Mouse (Mus musculus) mouse trophoblast stem cell (cell line): ENCODE measurements at regions not wholly inside any gene's neighbourhood (a gene's known extent, or its start where the extent isn't known, plus 50 kb on each side); places are given as distances from the start of the nearest gene placed in this dataset.

Source experiments
- in situ Hi-C, 2 experiments: fragments of 300-500 bp; cut with MseI, MboI; formaldehyde crosslinking; loops; 2 replicates in 1 of 2; 3 replicates in 1 of 2; pipeline ENCODE4 v1.15.1; 2025

DNA sequence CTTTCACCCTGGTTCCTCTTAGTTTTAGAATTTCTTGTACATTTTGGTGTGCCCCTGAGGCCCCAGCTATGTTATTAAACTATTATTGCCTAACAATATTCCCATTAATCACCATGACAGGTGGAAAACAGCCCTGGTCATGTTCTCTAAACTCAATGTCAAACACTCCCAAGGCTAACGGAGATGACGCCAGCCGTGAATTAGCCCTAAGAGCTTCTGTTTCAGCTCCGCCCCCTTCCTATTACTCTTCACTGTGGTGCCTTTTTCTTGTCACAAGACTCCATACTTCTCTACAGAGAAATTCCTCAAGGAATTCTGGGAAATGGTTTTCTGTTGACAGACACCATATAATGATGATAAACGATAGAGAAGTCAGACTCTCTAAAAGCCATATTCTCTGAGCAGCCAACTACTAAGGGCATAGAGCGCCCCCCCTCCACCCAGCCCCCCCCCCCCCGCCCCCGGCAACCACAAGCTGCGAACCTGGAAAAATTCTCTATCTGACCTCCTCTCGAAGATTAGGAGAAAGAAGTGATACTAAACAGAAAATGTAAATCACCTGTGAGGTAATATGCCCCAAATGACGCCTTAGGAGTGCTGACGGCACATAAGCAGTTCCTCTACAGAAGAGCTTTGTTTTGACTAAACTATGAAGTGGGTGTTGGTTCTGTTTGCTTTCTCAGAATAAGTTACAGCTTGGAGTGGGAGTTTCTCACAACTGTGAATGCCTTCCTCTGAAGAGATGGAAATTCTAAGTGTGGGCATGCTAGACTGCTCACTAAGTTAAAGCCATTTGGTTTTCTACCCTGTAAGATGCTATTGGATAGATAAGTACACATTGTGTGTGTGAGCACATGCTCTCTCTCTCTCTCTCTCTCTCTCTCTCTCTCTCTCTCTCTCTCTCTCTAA lies 76.8 kb upstream of the Sfrp2 start:
- in situ Hi-C loops, result no loop called here

DNA sequence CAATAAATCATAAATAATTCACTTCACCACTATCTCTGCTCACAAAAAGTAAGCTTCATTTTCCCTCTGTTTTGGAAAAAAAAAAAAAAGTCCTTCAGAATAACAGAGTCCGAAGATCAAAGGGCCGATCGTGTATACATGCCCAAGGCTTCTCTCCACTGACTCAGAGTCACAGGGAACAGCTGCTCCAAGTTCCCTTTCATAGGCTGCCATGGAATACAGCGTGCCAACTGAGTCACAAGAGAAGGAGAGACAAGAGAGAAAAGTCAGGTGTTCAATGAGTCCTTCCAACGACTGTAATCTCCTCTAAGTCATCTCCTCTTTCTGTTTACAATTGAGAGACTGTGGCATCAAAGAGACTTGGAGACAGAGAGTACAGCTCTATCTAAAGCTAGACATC lies 71.6 kb upstream of the Sfrp2 start:
- in situ Hi-C loops, result loop anchor here in 1 of 2 experiments (10.0 kb wide), 1 partner anchor 410 kb away; no protein-coding TSS in a partner anchor

DNA sequence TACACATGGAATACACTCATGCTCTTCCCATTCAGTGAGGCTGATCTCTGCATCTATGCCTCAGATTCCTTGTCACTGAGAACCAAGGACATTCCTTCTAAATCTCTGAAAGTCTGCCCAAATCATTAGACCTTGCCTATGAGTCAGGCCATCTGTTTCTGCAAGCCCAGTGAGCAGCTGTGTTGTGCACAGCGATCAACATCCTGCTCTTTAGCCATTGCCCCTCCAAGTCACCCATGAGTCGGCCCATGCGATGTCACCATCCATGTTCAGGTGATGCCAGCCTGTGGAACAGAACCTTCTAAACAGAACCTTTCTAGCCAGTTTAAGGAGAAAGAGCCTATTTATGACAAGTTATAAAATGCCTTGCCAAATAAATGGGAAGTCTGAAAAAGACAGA lies 66.4 kb upstream of the Sfrp2 start:
- in situ Hi-C loops, result loop anchor here in 1 of 2 experiments (10.0 kb wide), 1 partner anchor 415 kb away; no protein-coding TSS in a partner anchor

DNA sequence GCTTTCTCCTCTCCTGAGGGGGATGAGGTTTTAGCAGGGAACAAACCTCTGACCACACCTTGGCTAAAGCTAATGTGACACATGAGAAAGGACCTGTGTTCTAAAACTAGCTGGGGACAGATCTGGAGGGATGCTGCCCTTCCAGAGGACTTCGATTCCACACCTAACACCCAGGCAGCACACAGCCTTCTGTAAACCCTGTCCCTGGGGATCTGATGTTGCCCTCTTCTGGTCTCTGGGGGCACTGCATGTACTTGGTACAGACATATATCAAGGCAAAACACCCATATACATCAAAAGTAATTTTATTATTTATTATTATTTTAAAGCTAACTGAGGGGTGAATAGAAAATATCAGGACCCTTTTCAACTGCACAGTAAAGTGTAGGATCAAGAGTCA lies 65.0 kb upstream of the Sfrp2 start:
- in situ Hi-C loops, result no loop called here

DNA sequence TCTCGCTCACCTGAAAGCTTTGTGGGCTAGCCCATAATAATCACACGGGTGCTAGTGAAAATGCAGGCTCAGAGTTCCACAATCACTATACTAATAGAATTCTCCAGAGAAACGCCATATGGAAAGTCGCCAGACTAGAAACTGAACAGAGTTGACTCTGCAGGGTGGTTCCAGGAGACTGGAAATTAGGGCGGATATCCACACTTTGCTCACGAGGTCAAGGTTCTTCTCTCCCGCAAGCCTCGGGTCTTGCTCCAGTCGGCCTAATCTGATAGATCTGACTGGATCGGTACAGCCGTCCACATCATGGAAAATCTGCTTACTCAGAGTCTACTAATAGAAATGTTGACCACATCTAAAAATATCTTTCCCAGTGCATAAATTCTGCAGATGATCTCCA lies 61.6 kb upstream of the Sfrp2 start:
- in situ Hi-C loops, result no loop called here

DNA sequence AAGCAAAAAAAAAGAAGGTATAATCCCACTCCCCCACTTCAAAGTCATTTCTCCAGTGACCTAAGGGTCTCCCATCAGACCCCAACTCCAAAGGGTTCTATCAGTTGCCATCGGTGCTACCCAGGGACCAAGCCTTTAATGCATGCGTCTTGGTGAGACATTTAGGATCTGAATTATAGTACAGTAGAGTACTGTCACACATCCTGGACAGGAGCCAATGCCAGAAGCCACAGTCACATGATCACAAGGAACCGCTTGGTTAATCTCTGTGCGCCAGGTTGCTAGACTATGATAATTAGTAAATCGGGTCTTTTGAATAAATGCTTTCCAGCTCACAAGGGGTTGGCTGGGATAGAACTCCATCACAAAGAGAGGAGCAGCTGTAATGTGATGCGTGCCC lies 60.9 kb upstream of the Sfrp2 start:
- in situ Hi-C loops, result no loop called here

DNA sequence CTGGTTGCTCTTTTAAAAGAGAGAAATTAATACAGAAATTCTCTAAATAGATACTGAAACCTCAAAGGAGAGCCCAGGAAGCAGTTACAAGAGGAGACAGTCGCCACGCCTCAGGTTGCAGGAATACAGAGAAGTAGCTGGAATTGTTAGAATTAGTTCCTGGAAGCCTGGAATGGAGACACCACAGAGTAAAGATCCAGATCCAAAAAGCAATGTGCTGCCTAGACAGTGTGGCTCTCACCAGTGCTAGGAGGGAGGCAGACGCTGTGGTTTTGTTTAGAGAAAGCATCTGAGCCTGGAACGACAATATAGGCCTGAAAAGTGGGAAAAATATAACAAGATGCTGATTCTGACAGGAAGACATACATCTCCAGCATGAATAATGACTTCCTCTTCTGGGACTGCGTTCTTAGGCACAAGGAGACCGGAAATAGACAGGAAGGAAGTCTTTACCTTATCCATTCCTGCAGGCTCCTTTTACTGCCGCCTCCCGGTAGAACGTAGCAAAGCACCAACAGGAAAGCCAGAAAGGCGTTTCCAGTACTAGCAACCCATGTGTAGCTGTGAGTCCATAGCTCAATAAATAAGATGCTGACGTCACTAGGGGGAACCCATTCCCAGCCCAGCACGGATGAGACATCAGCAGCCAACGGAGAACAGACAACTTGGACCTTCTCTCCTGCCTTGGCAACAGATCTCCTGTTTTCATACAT lies 59.4 kb upstream of the Sfrp2 start:
- in situ Hi-C loops, result no loop called here

DNA sequence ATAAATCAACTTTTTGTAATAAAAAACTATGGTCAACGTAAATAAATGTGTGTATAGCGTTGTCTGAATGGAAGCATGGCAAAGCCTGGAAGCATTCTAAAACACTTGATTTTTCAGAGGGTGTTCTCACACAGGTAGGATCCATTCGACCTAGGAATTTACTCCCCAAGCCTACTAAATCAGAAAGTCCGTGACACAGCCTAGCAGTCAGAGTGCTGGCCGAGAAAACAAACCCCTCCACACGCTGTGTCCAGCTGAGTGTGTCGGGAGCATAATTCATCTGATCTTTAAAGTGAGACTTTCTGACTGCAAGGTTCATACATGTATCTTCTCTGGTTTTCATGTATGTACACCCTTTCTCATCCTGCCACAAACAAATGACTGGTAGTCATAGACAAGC lies 58.8 kb upstream of the Sfrp2 start:
- in situ Hi-C loops, result no loop called here

DNA sequence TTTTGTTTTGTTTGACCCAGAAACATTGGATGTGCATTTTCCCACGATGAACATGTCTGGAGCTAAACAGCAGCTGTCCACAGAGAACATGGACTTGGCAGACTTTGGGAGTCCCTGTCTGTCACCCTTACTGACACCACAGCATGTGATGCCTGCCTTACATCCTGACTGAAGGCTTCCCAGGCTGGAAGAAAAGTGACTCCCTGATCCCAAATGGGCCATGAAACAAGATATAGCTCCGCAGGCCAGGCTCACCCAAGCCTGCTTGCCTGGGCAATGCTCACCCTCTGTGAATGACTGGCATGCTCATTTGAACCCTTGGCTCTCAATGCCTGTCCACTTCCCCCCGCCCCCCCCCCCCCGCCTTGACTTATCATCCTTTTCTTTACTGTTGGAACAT lies 57.1 kb upstream of the Sfrp2 start:
- in situ Hi-C loops, result no loop called here

DNA sequence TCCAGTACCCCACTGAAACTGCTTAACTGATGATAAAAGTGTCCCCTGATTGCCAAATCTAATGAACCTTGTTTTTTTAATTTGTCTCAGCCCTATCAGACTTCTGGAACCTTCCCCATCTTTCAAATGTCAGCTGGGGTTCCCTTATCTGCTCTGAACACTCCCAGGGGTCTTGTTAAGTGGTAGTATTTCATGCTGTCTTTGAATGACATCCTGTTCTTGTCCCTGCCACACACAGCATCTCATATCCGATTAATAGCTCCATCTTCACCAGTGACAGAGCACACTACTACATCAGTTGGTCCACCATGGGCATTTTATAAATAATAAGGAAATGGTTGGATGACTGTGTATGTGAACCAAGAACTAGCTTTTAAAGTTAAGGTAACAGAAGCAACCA lies 56.6 kb upstream of the Sfrp2 start:
- in situ Hi-C loops, result no loop called here

DNA sequence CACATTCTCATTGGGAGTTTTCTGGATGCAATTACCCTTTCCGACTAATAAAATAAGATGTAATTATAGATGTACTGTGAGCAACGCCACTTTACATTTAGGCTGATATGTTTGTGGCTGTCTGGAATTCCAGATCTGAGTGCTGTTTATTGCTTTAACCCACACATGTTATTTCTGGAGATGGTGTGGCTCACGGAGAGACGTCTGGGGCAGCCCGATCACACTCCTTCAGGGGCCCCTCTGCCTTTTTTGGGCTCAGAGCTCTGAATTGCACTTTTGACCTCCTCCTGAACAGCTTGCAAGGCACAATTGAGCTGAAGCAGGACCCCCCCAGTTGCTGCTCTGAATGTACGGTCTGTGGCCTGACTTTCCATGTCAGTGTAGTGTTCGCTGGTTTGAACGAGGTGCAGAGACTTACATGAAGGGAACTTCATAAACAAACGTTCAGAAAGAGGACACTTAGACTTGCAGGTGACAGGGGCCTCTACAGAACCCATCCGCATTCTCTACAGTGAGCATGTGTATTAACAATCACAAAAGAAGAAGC lies 55.1 kb upstream of the Sfrp2 start:
- in situ Hi-C loops, result no loop called here

DNA sequence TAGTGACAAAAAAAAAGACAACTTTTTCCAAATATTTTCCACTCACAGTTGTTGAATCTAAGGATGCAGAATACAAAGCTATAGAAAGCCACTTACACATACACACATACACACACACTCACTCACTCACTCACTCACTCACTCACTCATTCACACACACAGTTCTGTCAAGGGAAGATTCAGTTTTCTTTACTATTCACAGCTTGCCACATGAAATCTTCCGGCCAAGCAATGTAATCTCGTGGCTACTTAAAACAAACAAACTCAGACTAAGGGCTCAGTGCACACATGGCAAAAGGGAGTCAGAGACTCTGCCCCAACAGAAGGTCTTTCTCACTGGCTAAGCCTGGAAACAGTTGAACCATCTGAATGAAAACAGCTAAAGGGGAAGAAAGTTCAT lies 53.8 kb upstream of the Sfrp2 start:
- in situ Hi-C loops, result no loop called here

DNA sequence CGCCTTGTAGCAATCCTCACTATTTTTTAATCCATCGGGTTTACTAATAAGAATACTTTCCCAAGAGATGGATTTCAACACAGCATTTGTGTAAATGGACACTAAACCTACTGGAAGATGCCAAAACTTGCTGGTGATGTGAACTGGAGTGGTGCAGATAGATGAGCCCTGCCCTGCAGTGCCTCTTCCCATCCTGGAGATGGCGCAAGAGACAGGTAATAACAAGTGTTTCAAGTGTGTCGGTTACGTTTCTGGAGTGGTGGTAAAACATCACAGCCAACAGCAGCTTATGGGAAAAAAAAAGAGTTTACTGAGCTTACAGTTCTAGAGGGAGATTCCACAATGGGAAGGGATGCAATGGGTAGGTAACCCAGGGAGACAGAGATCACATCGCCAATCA lies 51.5 kb upstream of the Sfrp2 start:
- in situ Hi-C loops, result no loop called here
